Mouse (Mus musculus): ENCODE results near the gene Zfp869. TPM values are rescaled to one million over a fixed set of nuclear protein-coding genes. Genes with fewer than 3 reads are reported as not detected.
A peak's percentile ranks its signal among the peaks of the same experiment; 100 is the strongest.
"Not testable (repeated sequence)": the region's sequence is repeated elsewhere in the genome, so short reads cannot be mapped to it uniquely, and the experiment has no call there.

Gene Zfp869
- total RNA-seq (2021): 1 to 10 TPM; 8.7 to 9.0 TPM
- long read RNA-seq, experiment 1, partial matches to known transcripts: 1 of 10 reads
- long read RNA-seq, experiment 1, other reads (novel, unspliced or antisense): 9 of 10 reads
- long read RNA-seq, experiment 2, partial matches to known transcripts: 0 of 14 reads
- long read RNA-seq, experiment 2, other reads (novel, unspliced or antisense): 14 of 14 reads

- DNase-seq: not testable (repeated sequence)
- intact Hi-C loops (cut with DNase I; ENCODE audit: low total_unique reads): loop anchor here (10.0 kb wide), 1 partner anchor 86 kb away; the partner anchor contains the start of gene Zfp868
Observed at GRCm38 (mm10) chr8:69710624-69711023, at the start of gene Zfp869. TSS of gene Zfp869 (minus strand) at chr8:69710724.

GRCm38 (mm10) chr8:69758316-69758715 lies 47.8 kb upstream of the Zfp869 start:
- DNase-seq: no peak
- intact Hi-C loops (cut with DNase I; ENCODE audit: low total_unique reads): no loop called here

- no peak for DNase-seq
- intact Hi-C loops (cut with DNase I; ENCODE audit: low total_unique reads): no loop called here
Observed at GRCm38 (mm10) chr8:69752437-69752836, 41.9 kb upstream of the Zfp869 start.

GRCm38 (mm10) chr8:69749544-69750454 lies 39.3 kb upstream of the Zfp869 start, which contains the start of gene Zfp963:
TSS of gene Zfp963 (minus strand) at chr8:69749970.
- intact Hi-C loops (cut with DNase I; ENCODE audit: low total_unique reads): no loop called here
- peak; percentile 94 for DNase-seq

- intact Hi-C loops (cut with DNase I; ENCODE audit: low total_unique reads): no loop called here
Observed at GRCm38 (mm10) chr8:69741231-69741630, 30.7 kb upstream of the Zfp869 start.

GRCm38 (mm10) chr8:69740763-69741162 lies 30.2 kb upstream of the Zfp869 start:
- no peak for DNase-seq
- intact Hi-C loops (cut with DNase I; ENCODE audit: low total_unique reads): no loop called here

More at GRCm38 (mm10) chr8:69741231-69741630, 30.7 kb upstream of the Zfp869 start:
- no peak for DNase-seq

- intact Hi-C loops (cut with DNase I; ENCODE audit: low total_unique reads): no loop called here
- no peak for DNase-seq
Observed at GRCm38 (mm10) chr8:69735495-69735894, 25.0 kb upstream of the Zfp869 start.

- intact Hi-C loops (cut with DNase I; ENCODE audit: low total_unique reads): loop anchor here (10.0 kb wide), 1 partner anchor 92 kb away; the partner anchor contains the start of gene Zfp868
- DNase-seq: no peak
Observed at GRCm38 (mm10) chr8:69717232-69717580, 6.7 kb upstream of the Zfp869 start.

- intact Hi-C loops (cut with DNase I; ENCODE audit: low total_unique reads): loop anchor here (10.0 kb wide), 1 partner anchor 92 kb away; the partner anchor contains the start of gene Zfp868
- peak; percentile 95 for DNase-seq
Observed at GRCm38 (mm10) chr8:69716403-69717231, 6.1 kb upstream of the Zfp869 start.

- intact Hi-C loops (cut with DNase I; ENCODE audit: low total_unique reads): loop anchor here (10.0 kb wide), 1 partner anchor 91 kb away; the partner anchor contains the start of gene Zfp868
- no peak for DNase-seq
Observed at GRCm38 (mm10) chr8:69715366-69715765, 4.8 kb upstream of the Zfp869 start.

GRCm38 (mm10) chr8:69713516-69713915 lies 3.0 kb upstream of the Zfp869 start:
- no peak for DNase-seq
- intact Hi-C loops (cut with DNase I; ENCODE audit: low total_unique reads): loop anchor here (10.0 kb wide), 1 partner anchor 89 kb away; the partner anchor contains the start of gene Zfp868

GRCm38 (mm10) chr8:69701810-69702209 lies 8.7 kb downstream of the Zfp869 start:
- intact Hi-C loops (cut with DNase I; ENCODE audit: low total_unique reads): no loop called here
- DNase-seq: no peak

- intact Hi-C loops (cut with DNase I; ENCODE audit: low total_unique reads); DNase-seq: not testable (repeated sequence)
Observed at GRCm38 (mm10) chr8:69665051-69665450, 45.5 kb downstream of the Zfp869 start.

GRCm38 (mm10) chr8:69661294-69661693 lies 49.2 kb downstream of the Zfp869 start:
- intact Hi-C loops (cut with DNase I; ENCODE audit: low total_unique reads): no loop called here
- no peak for DNase-seq

Other genes with a start within 250 kb of the Zfp869 start
- not detected for gene Gm7697, start 187.7 kb downstream of the Zfp869 start, total RNA-seq (2021)
- gene Zfp868, start 85.2 kb downstream of the Zfp869 start, total RNA-seq (2021): 1 to 10 TPM; 6.1 to 6.7 TPM
- under 1 TPM; 0.60 to 0.84 TPM for gene Zfp964, start 56.2 kb downstream of the Zfp869 start, total RNA-seq (2021)
- 1 to 10 TPM; 2.6 to 3.0 TPM for gene Zfp963, start 39.2 kb upstream of the Zfp869 start, total RNA-seq (2021)
- gene Gm20422, start 64.2 kb upstream of the Zfp869 start, total RNA-seq (2021): 1 to 10 TPM; 2.6 to 2.7 TPM
- gene Atp13a1, start 80.4 kb upstream of the Zfp869 start, total RNA-seq (2021): 10 to 100 TPM; 11.6 to 11.9 TPM
- gene Zfp866, start 80.5 kb upstream of the Zfp869 start, total RNA-seq (2021): 10 to 100 TPM; 10.3 to 11.2 TPM
- gene Gmip, start 98.0 kb upstream of the Zfp869 start, total RNA-seq (2021): 1 to 10 TPM; 2.7 to 3.4 TPM
- gene Lpar2, start 111.7 kb upstream of the Zfp869 start, total RNA-seq (2021): under 1 TPM; 0.07 to 0.10 TPM
- gene Pbx4, start 121.8 kb upstream of the Zfp869 start, total RNA-seq (2021): under 1 TPM in 1 of 2 experiments, not detected in 1; 0.37 TPM
- 10 to 100 TPM; 26.6 to 27.8 TPM for gene Cilp2, start 177.0 kb upstream of the Zfp869 start, total RNA-seq (2021)
- gene Tssk6, start 191.5 kb upstream of the Zfp869 start, total RNA-seq (2021): under 1 TPM in 1 of 2 experiments, not detected in 1; 0.31 TPM
- gene Ndufa13, start 191.8 kb upstream of the Zfp869 start, total RNA-seq (2021): 100 to 1,000 TPM; 265 to 294 TPM
- 10 to 100 TPM in 1 of 2 experiments, 1 to 10 TPM in 1; 7.8 to 10.2 TPM for gene Yjefn3, start 192.0 kb upstream of the Zfp869 start, total RNA-seq (2021)